Mouse (Mus musculus): Measurements from ENCODE around the gene Msln.

The Msln gene

DNA sequence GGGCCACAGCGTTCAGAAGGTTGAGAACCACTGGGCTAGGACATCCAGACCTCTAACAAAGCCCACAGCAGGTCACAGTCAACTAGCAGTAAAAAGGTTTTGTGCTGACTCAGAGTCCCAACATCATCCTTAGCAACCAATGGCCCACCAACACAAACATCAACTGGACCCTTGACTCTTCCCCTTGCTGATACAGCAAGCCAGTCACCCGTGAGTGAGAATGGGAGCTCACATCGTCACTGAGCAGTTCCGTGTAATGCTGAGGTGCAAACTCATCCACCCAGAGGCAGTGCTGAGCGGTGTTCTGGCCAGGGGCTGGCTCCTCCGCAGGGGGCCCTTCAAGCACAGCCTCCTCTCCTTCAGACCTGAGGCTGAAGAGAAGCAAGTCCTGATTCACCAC is 28.9 kb downstream of the Msln start:
- DNase-seq (ENCODE audit: inconsistent ontology term): no peak

DNA sequence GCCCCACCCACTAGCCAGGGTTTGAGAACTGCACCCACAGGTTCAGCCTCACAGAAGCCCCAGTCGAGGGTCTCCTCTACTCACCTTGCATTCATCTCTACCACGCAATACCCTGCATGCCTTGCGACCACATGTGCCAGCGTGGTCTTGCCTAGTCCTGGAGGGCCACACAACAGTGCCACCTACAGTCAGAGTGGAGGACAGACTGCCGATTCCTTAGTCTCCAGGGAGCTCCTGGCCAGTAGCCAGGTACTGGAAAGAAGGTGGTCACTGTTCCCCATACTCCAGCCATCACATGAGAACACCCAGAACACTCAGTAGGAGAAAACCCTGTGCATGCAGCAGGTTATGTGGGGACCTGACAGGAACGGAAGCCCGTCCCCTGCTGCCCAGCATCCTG is 30.3 kb downstream of the Msln start:
- DNase-seq (ENCODE audit: inconsistent ontology term): no peak

DNA sequence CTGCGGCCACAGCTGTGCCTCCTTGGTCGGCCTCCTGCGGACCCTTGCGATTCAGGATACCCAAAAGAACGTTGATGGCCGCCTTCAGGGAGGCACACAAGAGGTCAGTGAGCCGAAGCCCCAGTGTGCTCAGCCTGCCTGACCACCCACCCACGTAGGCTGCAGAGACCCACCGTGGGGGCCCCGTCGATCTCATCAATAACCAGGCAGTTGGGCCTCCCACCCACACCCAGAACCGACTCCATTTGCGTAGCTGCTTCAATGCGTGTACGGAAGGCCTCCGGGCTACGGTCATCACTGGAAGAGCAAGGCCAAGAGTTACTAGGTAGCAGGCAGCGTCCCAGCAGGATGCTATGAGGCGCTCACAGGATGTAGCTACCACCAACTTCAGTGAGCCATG is 30.7 kb downstream of the Msln start:
- DNase-seq (ENCODE audit: inconsistent ontology term): no peak

DNA sequence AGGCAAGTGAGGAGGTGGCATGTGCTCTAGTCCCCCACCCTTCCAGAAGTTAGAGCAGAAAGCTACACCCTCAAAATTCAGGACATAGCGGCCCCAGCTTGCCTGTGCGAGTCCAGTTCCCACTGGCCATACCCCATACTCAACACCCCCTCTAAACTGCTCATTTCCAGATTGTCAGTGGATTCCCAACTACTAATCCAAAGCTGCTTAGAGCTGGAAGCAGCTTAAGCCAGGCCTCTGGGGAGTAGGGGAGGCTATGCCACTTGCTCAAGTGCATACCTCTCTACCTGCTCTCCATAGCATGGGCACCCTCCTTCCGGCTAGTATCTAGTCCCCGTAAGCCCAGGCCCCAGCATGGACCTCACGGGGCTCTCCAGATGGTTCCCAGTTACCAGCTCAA is 32.7 kb downstream of the Msln start:
- DNase-seq (ENCODE audit: inconsistent ontology term): no peak

DNA sequence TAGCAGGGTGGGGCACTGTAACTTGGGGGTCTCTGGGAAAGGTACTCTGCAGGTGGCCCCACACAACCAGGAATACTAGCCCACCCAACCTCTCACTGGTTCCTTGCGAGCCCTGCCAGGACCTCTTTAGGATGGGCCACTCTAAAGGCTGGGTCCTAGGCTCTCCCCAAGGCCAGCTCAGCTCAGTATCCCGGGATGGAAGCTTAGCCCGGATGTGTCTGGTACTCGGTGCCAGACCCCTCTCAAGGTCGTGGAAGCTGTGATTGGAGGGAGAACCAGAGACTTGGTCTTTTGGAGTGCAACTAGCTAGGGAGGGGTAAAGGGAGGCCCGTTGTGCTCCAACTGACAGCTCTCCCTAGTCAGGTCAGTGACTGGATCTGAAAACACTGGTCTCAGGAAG is 36.5 kb downstream of the Msln start:
- DNase-seq (ENCODE audit: inconsistent ontology term): no peak

DNA sequence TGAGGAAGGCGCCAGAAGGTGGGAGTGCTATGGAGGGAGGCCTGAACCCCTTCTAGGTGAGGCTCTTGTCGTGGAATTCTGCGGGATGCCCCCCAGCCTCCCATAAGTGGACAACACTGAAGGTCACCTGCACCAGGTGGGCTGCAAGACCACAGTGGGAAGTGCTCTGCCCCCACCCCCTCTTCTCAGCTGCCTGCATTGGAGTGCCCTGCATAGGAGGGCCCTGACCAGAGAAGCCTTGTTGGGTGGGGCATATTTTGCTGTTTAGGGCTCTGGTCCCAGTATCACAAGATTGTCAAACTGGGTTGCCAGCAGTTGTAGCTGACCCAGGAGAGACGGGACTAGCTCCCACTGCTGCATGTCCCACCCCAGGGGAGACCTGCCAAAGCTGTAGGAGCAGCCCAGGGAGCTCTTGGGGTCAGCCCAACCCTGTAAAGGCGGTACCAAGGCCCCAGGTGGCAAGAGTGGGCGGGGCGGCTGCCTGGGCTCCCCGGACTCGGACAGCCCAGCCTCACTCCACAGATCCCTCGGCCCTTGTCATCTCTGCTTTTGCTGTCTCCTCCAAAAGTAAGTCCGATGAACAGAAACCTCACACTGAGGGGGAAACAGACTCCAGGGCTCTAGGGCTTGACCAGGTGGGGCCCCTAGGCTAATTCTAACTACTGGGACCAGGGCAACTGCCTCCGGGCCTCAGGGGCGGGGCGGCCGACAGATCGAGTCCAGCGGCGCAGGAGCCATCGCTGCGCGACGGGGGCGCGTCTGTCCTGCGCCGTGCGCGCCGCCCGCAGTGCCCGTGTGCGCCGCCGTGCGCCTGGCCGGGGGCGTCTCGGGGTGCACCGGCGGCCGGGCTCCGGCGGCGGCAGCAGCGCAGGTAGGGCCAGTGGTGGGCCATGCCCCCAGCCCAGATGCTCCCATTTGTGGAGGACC is 37.2 kb downstream of the Msln start, which contains the start of gene Gng13:
Gene Gng13, plus strand, starts transcription at position 461 of the 927 bp plus-strand sequence.
- peak; percentile 52 for DNase-seq (ENCODE audit: inconsistent ontology term)

DNA sequence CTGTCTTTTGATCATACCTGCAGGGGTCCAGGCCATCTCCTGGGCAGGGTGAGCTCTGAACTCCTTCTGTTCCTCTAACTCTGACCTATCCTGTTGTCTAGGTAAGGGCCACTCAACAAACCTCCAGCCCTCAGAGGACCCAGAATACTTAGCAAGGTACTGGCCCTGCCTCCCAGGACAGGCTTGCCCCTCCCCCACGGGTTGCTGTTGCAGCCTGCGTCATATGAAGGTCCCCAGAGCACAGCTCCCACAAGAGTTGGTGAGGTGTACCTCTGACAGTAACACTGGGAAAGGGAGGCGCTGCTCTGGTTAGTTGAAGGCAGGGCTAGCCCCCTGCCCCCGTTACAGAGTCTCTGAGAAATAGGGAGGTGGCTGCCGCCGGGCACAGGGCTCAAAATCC is 38.0 kb downstream of the Msln start:
- no peak for DNase-seq (ENCODE audit: inconsistent ontology term)

DNA sequence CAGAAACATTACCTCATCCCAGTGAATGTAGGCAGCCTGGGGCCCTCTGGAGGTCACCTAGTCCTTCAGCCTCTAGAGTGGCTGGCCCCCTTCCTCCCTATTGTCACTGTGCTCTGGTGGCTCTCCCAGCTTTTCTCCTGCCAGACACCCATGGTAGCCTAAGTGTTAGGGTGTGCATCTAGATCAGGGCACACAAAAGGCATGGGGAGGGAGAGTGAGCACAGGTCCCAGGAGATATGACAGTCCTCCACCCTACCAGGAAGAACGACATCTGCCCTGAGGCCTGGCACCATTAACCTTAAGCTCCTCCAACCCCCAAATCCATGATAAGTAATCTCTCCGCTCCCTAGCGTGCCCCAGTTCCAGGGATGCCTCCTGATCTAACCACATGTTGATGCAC is 38.6 kb downstream of the Msln start:
- DNase-seq (ENCODE audit: inconsistent ontology term): no peak

DNA sequence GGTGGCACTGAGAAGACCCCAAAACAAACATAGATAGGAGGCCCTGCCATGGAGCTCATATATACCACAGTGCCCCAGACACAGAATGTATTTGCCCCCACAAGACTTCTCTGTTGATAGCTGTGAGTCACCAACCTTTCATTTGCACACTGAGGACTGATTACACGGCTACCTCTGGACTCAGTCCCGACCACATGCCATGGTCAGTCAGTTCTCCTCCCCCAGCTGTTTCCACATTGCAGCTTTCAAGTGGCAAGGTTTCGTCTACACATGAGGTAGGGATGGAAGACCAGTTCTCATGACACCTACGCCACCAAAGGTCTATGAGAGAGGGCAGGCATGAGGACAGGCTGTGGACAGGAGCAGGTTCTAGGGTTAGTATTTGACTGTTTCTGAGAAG is 43.0 kb downstream of the Msln start:
- DNase-seq (ENCODE audit: inconsistent ontology term): no peak

DNA sequence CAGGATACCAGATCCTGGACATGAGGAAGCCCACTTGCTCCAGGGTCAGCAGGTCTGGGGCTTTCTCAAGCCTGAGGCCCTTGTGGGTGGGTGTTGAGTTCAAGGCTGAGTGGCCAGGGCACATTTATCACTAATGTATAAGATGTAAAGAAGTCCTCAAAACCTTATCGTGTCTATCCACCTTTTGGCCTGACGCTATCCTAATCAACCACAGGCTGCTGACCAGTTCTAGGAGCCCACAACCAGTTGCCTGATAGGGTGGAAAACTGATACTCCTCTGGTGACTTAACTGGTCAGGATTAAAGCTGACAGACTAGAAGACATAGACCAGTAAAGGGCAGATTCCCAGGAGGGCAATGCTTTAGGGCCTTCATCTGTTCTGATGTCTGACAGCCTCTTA is 44.2 kb downstream of the Msln start:
- DNase-seq (ENCODE audit: inconsistent ontology term): no peak

DNA sequence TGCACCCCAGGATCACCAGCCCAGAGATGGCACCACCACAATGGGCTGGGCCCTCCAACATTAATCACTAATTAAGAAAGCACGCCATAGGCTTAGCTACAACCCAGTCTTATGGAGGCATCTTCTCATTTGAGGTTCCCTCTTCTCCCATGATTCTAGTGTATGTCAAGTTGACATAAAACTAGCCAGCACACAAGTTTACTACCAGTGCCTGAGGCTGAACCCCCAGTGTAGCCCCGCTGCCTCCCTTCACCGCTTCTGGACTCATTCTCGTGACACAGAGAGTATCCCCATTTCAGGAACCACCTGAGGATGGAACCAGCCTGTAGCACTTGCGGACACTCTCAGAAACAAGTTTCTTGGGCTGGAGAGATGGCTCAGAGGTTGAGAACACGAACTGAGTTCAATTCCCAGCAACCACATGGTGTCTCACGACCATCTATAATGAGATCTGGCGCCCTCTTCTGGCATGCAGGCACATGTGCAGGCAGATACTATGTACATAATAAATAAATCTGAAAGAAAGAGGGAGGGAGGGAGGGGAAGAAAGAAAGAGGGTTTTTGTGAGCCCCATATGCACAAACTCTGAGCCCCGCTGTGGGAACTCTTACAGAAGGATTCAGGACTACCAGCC is 53.2 kb downstream of the Msln start:
- DNase-seq (ENCODE audit: inconsistent ontology term): no peak

All from Muller cell, postnatal 12 days (primary cell).